Mouse (Mus musculus): ENCODE results near the gene Wdr46. TPM values are rescaled to one million over a fixed set of nuclear protein-coding genes. Genes with fewer than 3 reads are reported as not detected.
"Not testable (repeated sequence)": the region's sequence is repeated elsewhere in the genome, so short reads cannot be mapped to it uniquely, and the experiment has no call there.

Wdr46 gene
- polyA plus RNA-seq, 1 experiment from 2014 or later = 20.5 TPM

DNA sequence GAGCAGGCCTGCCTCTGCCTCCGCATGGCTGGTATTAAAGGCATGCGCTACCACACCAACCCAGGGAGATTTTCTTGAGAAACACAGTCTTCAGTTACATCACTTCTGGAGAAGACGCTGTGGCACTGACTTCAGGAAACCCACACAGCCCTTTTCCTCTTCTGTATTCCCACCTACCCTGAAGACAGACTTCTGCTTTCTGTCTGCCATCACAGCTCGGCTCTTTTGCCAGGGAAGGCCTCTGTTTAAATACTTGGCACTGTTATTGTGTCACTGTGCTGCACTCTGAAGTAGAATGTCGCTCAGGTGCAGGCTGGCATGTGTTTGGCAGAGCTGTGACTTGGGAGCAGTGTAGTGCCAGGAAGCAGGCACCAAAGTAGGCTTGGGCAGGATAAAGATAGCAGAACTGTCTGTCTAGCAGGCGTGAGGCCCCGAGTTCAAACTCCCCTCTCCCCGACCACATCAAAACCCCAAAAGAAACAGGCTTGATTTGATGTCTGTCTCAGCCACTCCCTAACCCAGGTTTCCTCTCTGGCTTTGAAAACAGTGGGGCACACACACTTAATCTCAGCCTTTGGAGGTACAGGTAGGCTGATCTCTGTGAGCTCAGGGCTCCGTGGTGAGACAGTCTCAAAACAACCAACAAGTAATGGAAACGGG is 7.1 kb downstream of the Wdr46 start:
- H3K9ac ChIP-seq (ENCODE audit: low read length) = no peak overlapping the region
- H3K27ac ChIP-seq (ENCODE audit: low read length) = no peak overlapping the region
- no peaks in the 10 kb centered on the region for H3K9me3 ChIP-seq (replicated peaks; ENCODE audit: control insufficient read depth, low read length)
- no peaks in the 10 kb centered on the region for H3K27me3 ChIP-seq (ENCODE audit: control insufficient read depth, insufficient read depth, low read length)
- no peak overlapping the region for H3K4me3 ChIP-seq (ENCODE audit: low read length)
- peaks cover 24% of the 10 kb centered on the region for H3K4me1 ChIP-seq (ENCODE audit: control insufficient read depth, insufficient read depth, low read length)
- WGBS = 78% methylated on average over 10 of the region's 10 CpGs
- ATAC-seq (replicated peaks; ENCODE audit: extremely low read depth, insufficient read depth, low FRiP score) = no peak
- H3K4me2 ChIP-seq (ENCODE audit: low read depth, low read length) = no peak overlapping the region
- peaks cover 27% of the 10 kb centered on the region for H3K36me3 ChIP-seq (ENCODE audit: control insufficient read depth, insufficient read depth)

DNA sequence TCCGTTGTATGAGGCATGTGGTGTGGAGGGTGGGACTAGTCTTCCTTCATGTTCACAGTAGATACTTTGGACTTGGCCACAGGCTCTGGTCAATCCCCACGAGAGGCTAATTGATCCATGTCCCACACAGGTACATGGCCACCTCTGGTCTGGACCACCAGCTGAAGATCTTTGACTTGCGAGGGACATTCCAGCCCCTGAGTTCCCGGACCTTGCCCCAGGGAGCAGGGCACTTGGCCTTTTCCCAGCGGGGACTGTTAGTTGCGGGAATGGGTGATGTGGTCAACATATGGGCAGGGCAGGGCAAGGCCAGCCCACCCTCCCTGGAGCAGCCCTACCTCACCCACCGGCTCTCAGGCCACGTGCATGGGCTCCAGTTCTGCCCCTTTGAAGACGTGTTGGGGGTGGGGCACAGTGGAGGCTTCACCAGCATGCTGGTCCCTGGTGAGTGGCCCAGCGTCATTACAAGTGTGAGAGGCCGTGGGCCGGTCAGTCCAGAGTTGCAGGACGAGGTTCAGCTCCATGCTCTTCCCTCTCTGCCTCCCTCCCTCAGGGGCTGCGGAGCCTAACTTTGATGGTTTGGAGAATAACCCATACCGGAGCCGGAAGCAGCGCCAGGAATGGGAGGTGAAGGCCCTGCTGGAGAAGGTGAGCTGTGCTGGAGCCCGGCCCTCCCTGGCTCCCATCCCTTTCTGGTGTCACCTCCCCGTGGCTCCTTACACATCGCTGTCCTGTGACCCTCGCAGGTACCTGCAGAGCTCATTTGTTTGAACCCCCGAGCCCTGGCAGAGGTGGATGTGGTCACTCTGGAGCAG is 7.8 kb downstream of the Wdr46 start:
- H3K36me3 ChIP-seq (ENCODE audit: control insufficient read depth, insufficient read depth) = peaks cover 32% of the 10 kb centered on the region
- 85% methylated on average over 22 of the region's 22 CpGs for WGBS
- no peak for ATAC-seq (replicated peaks; ENCODE audit: extremely low read depth, insufficient read depth, low FRiP score)
- H3K4me2 ChIP-seq (ENCODE audit: low read depth, low read length) = no peak overlapping the region
- no peak overlapping the region for H3K9ac ChIP-seq (ENCODE audit: low read length)
- H3K9me3 ChIP-seq (replicated peaks; ENCODE audit: control insufficient read depth, low read length) = no peaks in the 10 kb centered on the region
- no peaks in the 10 kb centered on the region for H3K27me3 ChIP-seq (ENCODE audit: control insufficient read depth, insufficient read depth, low read length)
- H3K4me3 ChIP-seq (ENCODE audit: low read length) = no peak overlapping the region
- no peak overlapping the region for H3K27ac ChIP-seq (ENCODE audit: low read length)
- H3K4me1 ChIP-seq (ENCODE audit: control insufficient read depth, insufficient read depth, low read length) = peaks cover 32% of the 10 kb centered on the region

DNA sequence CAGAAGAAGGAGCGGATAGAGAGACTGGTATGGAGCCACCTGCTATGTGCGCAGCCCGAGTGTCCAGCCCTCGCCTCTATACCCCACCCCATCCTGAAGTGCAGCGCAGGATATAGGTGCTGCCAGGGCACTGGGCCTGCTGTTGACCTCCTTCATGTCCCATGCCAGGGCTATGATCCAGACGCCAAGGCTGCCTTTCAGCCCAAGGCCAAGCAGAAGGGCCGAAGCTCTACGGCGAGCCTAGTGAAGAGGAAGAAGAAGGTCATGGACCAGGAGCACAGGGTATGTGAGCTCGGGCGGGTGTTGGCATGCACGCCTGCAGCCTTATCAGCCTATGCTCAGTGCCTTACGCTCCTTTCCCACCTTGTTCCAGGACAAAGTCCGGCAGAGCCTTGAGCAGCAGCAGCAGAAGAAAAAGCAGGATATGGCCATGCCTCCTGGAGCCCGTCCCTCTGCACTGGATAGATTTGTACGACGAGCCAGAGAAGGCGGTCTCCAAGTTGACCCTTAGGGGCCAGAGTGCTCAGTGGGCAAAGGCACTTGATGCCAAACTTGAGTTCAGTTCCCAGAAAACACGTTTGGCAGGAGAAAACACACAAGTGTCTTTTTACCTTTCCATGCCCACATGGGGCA is 8.6 kb downstream of the Wdr46 start:
- H3K27ac ChIP-seq (ENCODE audit: low read length) = no peak overlapping the region
- H3K36me3 ChIP-seq (ENCODE audit: control insufficient read depth, insufficient read depth) = peaks cover 36% of the 10 kb centered on the region
- peaks cover 39% of the 10 kb centered on the region for H3K4me1 ChIP-seq (ENCODE audit: control insufficient read depth, insufficient read depth, low read length)
- H3K9me3 ChIP-seq (replicated peaks; ENCODE audit: control insufficient read depth, low read length) = no peaks in the 10 kb centered on the region
- H3K4me3 ChIP-seq (ENCODE audit: low read length) = no peak overlapping the region
- H3K9ac ChIP-seq (ENCODE audit: low read length) = no peak overlapping the region
- WGBS = 86% methylated on average over 19 of the region's 19 CpGs
- no peak overlapping the region for H3K4me2 ChIP-seq (ENCODE audit: low read depth, low read length)
- ATAC-seq (replicated peaks; ENCODE audit: extremely low read depth, insufficient read depth, low FRiP score) = no peak
- H3K27me3 ChIP-seq (ENCODE audit: control insufficient read depth, insufficient read depth, low read length) = no peaks in the 10 kb centered on the region

DNA sequence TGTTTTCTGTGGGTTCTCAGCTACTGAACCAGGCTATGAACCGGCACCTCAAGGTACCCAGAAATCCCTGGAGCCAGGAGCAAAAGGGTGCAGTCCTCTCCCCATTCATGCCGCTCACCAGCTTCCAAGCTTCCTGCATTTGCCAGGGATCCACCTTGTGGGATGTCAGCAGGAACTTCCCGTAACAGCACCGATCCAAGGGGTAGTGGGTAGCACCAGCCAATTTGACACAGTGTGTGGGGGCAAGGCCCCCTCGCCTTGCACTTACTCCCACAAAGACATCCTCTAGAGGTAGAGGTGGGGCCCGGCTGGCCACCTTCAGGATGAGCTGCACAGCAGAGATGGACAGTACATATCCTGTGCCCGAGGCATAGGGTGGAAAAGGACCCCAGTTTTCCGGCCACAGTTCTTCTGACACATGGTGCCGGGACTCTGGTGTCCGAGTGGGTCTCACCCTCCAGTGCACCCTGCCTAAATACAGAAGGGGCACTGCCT is 9.7 kb downstream of the Wdr46 start:
- 76% methylated on average over 10 of the region's 10 CpGs for WGBS
- H3K4me3 ChIP-seq (ENCODE audit: low read length) = peak overlapping the region; percentile 63
- peak overlapping the region; percentile 87; the same call in 1 of the 2 replicates for H3K27ac ChIP-seq (ENCODE audit: low read length)
- no peak for ATAC-seq (replicated peaks; ENCODE audit: extremely low read depth, insufficient read depth, low FRiP score)
- no peaks in the 10 kb centered on the region for H3K9me3 ChIP-seq (replicated peaks; ENCODE audit: control insufficient read depth, low read length)
- peaks cover 30% of the 10 kb centered on the region for H3K36me3 ChIP-seq (ENCODE audit: control insufficient read depth, insufficient read depth)
- no peaks in the 10 kb centered on the region for H3K27me3 ChIP-seq (ENCODE audit: control insufficient read depth, insufficient read depth, low read length)
- peak overlapping the region; percentile 78 for H3K9ac ChIP-seq (ENCODE audit: low read length)
- H3K4me2 ChIP-seq (ENCODE audit: low read depth, low read length) = peak overlapping the region; percentile 98
- peaks cover 46% of the 10 kb centered on the region for H3K4me1 ChIP-seq (ENCODE audit: control insufficient read depth, insufficient read depth, low read length)

DNA sequence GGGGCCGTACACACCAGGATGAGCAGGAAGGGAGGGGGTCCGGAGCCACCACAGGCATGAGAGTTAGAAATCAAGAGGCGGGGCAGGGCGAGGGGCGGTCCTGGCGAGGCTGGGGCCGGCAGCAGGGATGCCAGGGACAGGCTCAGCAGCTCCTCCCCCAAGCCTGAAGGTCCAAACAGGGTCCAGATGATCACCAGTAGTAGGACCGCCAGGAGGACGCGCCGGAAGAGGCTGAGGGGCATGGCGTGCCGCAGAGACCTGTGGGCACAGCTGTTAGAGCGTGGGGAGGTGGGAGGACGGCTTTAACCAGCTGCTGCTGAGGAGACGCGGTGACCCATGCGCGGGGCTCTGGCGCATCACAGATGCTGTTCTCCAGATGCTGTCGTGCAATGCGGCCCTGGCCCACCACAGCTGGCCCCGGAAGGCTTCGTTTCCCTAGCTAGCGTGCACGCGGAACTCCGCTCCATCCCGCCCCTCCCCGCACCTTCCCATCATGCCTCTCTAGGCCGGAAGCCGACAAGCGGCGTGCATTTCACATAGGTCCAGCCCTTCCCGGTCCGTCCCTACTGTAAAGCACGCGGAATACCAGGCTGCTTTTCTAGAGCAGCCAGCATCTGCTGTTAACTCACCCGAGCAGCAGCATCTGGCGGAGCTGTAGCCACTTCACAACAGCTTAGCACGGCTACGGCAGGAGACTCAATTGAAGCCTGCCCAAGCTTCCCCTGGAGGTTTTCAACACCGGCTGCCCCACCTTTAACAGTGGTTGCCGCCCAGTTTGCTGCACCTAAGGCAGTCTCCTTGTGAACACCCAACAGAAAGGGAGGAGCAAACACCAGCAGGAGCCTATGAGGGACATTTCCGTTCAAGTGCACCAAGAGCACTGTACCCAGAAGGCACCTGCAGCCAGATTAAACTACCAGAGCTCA is 10.8 kb downstream of the Wdr46 start, which contains the start of gene B3galt4:
Gene B3galt4, minus strand, starts transcription at position 468 of the 926 bp plus-strand sequence.
- no peaks in the 10 kb centered on the region for H3K9me3 ChIP-seq (replicated peaks; ENCODE audit: control insufficient read depth, low read length)
- peaks cover 29% of the 10 kb centered on the region for H3K36me3 ChIP-seq (ENCODE audit: control insufficient read depth, insufficient read depth)
- H3K9ac ChIP-seq (ENCODE audit: low read length) = peak within 1 kb of the TSS; percentile 78
- peak within 1 kb of the TSS; percentile 87 for H3K27ac ChIP-seq (ENCODE audit: low read length)
- H3K4me3 ChIP-seq (ENCODE audit: low read length) = peak within 1 kb of the TSS; percentile 63
- H3K27me3 ChIP-seq (ENCODE audit: control insufficient read depth, insufficient read depth, low read length) = no peaks in the 10 kb centered on the region
- peak; percentile 61 for ATAC-seq (replicated peaks; ENCODE audit: extremely low read depth, insufficient read depth, low FRiP score)
- WGBS = 1% methylated on average over 45 of the region's 45 CpGs
- peaks cover 46% of the 10 kb centered on the region for H3K4me1 ChIP-seq (ENCODE audit: control insufficient read depth, insufficient read depth, low read length)
- peak within 1 kb of the TSS; percentile 98 for H3K4me2 ChIP-seq (ENCODE audit: low read depth, low read length)

DNA sequence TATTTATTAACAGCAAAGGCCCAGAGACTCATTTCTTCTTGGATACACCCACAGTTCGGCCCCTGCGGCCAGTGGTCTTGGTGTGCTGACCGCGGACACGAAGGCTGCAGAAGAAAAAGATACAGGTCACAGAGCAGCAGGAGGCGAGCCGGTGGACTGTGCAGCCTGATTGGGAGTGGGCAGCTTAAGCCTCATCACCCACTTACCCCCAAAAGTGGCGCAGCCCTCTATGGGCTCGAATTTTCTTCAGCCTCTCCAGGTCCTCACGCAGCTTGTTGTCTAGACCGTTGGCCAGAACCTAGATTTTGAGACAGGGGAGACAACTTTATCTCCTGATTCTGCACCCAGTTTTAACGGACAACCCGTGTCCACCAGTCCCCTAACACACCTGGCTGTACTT is 11.6 kb downstream of the Wdr46 start:
- H3K9me3 ChIP-seq (replicated peaks; ENCODE audit: control insufficient read depth, low read length); ATAC-seq (replicated peaks; ENCODE audit: extremely low read depth, insufficient read depth, low FRiP score); H3K27ac ChIP-seq (ENCODE audit: low read length); H3K27me3 ChIP-seq (ENCODE audit: control insufficient read depth, insufficient read depth, low read length): not testable (repeated sequence)
- Histone ChIP-seq H3K4me1 (ENCODE audit: control insufficient read depth, insufficient read depth, low read length) (peaks cover 52% of the 10 kb centered on the region), H3K4me2 (ENCODE audit: low read depth, low read length) (peak overlapping the region; percentile 98), H3K4me3 (ENCODE audit: low read length) (peak overlapping the region; percentile 63), H3K9ac (ENCODE audit: low read length) (peak overlapping the region; percentile 78), H3K36me3 (ENCODE audit: control insufficient read depth, insufficient read depth) (peaks cover 29% of the 10 kb centered on the region)
- WGBS = 73% methylated on average over 13 of the region's 13 CpGs

DNA sequence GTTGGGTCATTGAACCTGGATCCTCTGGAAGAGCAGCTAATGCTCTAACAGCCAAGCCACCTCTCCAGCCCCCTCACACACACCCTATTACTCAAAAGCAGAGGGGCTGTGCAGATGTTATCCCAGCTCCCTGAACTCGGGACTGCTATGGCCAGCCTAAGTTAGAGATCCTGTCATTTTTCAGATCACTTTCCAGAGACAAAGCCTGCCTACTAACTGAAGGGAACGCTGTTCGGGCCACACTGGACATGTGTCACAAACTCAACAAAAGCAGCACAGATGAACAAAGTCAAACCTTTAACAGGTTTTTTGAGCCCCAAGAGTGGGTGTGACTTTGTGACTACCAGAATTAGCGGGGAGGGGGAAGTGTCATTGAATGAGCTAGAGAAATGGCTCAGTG is 12.4 kb downstream of the Wdr46 start:
- ATAC-seq (replicated peaks; ENCODE audit: extremely low read depth, insufficient read depth, low FRiP score) = no peak
- H3K9ac ChIP-seq (ENCODE audit: low read length) = peak overlapping the region; percentile 43; the same call in 1 of the 2 replicates

DNA sequence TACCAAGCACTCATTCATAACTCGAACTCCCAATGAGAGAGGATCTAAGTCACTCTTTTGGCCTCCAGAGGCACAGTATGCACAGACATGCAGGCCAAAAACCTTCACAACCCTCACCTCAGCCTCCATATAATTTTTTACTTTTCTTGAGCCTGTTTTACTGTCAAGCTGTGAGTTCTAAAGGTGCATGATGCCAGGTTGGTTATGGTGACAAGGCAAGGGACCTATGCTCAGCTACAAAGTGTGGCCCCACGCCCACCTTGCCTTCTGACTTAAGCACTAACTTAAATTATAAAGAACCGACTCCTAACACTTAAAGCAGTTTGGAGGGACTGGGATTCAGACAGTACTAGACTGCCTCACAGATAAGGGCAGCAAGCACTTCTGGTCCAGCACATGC is 12.8 kb downstream of the Wdr46 start:
- H3K9me3 ChIP-seq (replicated peaks; ENCODE audit: control insufficient read depth, low read length) = no peaks in the 10 kb centered on the region
- no peak overlapping the region for H3K4me3 ChIP-seq (ENCODE audit: low read length)
- 81% methylated on average over 3 of the region's 3 CpGs for WGBS
- peaks cover 52% of the 10 kb centered on the region for H3K4me1 ChIP-seq (ENCODE audit: control insufficient read depth, insufficient read depth, low read length)
- H3K27ac ChIP-seq (ENCODE audit: low read length) = 0 out of 2 replicates have a peak overlapping the region, but pooled peaks have one; percentile 39
- no peak for ATAC-seq (replicated peaks; ENCODE audit: extremely low read depth, insufficient read depth, low FRiP score)
- no peaks in the 10 kb centered on the region for H3K27me3 ChIP-seq (ENCODE audit: control insufficient read depth, insufficient read depth, low read length)
- peak overlapping the region; percentile 29 for H3K9ac ChIP-seq (ENCODE audit: low read length)
- H3K4me2 ChIP-seq (ENCODE audit: low read depth, low read length) = 0 out of 2 replicates have a peak overlapping the region, but pooled peaks have one; percentile 9
- peaks cover 27% of the 10 kb centered on the region for H3K36me3 ChIP-seq (ENCODE audit: control insufficient read depth, insufficient read depth)

More for the DNA sequence above, 12.4 kb downstream of the Wdr46 start:
- 79% methylated on average over 4 of the region's 4 CpGs for WGBS
- H3K27me3 ChIP-seq (ENCODE audit: control insufficient read depth, insufficient read depth, low read length) = no peaks in the 10 kb centered on the region
- H3K9me3 ChIP-seq (replicated peaks; ENCODE audit: control insufficient read depth, low read length) = no peaks in the 10 kb centered on the region
- H3K4me3 ChIP-seq (ENCODE audit: low read length) = no peak overlapping the region
- H3K36me3 ChIP-seq (ENCODE audit: control insufficient read depth, insufficient read depth) = peaks cover 29% of the 10 kb centered on the region
- H3K4me1 ChIP-seq (ENCODE audit: control insufficient read depth, insufficient read depth, low read length) = peaks cover 52% of the 10 kb centered on the region
- H3K4me2 ChIP-seq (ENCODE audit: low read depth, low read length) = no peak overlapping the region
- no peak overlapping the region for H3K27ac ChIP-seq (ENCODE audit: low read length)
